Mouse (Mus musculus) frontal cortex, adult (tissue): Measurements from ENCODE around the gene Htr2b.

ENCODE experiments used
- ATAC-seq: cut with Nextera tagmentation; 2 replicates; pipeline ENCODE4 v1.9.2; 2017; ENCODE audit warnings: mild to moderate bottlenecking, moderate library complexity, mixed read lengths; ENCODE audit not compliant: low TSS enrichment

Htr2b gene

DNA sequence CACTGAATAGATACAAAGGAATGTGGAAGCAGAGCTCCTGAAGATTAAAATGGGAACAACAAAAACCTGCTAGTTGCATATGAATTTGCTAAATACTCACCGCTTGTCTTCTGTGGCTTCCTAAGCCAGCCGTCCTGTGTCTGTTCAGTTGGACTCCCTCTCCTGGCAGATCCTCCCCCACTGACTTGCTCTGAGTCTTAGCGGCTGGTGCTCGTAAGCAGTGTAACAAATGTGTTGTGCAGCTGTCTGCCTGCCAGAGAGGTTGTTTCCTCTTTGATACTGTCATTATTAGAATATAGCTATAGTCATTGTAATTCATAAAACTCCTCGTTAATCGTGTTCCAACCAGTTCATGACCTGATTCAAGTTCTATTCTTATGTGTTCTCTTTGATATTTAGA, at the start of gene Htr2b:
Gene Htr2b (minus strand): TSS at position 192 of the 400 bp plus-strand sequence.
- peak; percentile 91 for ATAC-seq

DNA sequence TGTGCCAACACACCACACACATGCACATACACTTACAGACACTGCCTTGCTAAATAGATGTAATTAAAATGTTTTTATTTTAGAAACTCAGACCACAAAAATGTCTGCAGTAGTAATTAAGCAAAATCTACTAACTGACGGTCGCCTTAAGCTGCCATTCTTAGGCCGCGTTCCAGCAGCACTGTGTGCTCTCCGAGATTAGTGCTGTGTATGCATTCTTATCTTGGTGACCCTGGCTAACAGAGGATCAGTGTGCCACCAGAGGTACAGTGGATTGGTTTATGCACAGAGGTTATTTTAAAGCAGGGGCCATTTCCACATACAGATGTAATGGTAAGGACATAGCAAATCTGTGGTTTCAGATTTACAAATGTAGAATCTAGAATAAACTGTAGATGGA, 49.3 kb upstream of the Htr2b start:
- ATAC-seq = no peak

DNA sequence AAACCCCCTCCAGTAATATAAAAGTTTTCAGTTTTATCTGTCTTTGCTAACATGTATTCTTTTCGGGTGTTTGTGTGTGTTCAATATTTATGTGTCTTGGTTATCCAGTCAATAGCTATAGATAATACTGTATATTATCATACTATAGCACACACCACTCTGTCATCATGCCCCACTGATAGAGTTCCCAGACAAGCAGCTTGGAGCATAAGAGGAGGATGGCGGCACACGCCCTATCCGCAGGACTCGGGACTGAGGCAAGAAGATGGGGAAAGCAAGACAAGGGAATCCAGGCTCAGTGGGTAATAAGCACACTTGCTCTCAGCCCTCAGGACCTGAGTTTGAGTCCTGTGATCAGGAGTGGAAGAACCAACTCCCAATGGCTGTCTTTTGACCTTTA, 48.7 kb upstream of the Htr2b start:
- ATAC-seq = no peak

DNA sequence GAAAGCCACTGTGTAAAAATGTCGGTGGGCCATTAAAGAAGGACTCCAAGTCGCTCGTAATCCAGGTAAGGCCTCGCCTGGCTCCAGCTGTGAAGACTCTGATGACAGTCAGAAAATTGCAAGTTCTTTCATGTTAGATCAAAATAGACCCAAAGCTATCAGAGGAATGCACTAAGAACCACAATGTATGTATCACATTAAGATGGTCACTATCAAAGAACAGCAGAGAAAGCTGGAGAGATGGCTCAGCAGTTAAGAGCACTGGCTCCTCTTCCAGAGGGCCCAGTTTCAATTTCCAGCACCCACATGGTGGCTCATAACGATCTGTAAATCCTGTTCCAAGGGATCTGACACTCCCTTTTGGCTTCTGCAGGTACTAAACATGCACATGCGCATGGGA, 48.3 kb upstream of the Htr2b start:
- ATAC-seq = no peak

DNA sequence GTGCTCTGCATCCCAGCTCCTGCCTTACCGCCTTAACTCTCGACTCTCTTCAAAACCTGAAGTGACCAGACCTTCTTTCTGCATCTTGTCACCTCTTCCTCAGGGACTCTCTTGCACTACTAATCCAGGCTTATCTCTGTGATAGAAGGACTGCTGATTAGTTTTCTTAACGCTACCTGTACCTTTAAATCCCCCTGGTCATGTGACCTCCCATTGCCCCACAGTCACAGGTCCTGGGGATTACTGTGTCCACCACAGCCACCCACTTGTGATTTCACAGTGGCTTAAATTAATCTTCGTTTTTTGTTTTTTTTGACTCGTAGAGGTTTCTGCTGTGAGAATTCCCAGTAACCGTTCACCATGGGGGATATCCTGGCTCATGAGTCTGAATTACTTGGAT, 44.8 kb upstream of the Htr2b start:
- no peak for ATAC-seq

DNA sequence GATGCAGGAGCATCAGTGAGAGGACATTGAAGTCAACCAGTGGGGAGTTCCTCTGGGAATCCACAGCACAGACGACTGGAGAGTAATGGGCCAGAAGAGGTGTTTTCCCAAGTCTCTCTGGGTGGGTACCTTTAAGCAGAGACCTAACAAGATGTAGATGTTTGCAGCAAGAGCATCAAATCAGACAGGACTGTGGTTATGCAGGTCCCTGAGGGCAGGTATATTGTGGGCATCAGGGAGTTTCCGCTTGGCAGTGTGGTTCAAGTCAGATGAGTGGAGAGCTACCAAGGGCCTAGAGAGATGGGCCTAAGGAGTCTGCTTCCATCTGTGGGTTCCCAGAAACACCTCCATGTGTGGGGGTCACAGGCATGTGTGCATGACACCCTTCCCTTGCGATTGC, 44.3 kb upstream of the Htr2b start:
- ATAC-seq = no peak

DNA sequence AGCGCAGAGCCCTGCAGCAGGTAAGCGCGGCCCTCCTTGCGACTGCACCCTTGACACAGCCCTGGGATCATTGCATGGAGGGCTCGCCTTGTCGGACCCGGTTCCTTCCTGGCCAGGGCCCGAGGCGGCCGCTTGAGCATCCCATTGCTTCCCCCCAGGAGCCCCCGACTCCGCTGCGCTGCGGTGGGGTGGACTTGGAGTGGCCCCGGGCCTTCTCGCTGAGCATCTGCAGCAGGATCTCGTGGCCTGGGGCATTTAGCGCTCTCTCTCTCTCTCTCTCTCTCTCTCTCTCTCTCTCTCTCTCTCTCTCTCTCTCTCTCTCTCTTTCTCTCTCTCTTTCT, 43.0 kb upstream of the Htr2b start:
- ATAC-seq = peak; percentile 62; the same call in 1 of the 2 replicates

DNA sequence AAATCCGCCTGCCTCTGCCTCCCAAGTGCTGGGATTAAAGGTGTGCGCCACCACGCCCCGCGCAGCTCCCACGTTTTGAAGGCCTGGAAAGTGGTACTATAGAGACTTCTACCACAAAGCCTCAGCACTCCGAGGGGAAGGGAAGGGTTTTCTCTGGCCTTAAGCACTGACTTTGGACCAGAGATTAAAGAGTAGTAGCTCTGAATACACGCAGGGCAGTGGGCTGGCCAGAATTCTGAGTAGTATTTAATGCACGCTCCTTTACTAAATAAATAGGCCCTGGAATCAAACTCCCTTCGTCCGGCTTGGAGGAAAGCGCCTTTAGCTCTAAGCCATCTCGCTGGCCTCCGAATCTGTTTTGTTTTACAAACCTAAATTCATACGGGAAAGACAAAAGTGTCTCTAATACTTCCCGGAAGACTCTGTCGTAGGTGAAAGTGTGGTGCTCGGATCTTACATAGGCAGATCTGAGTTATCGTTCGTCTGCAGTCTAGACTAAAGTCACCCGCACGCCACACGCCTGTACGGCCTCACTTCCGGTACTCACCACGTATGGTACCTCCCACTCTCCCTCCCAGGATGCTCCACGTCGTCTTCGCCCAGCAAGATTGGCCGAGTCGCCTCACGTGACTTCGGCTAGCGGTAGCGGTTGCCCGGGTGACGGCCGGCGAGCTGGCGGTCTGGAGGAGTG, 42.5 kb upstream of the Htr2b start, which contains the start of gene Armc9:
Gene Armc9 (plus strand): TSS at position 648 of the 691 bp plus-strand sequence.
- peak; percentile 99 for ATAC-seq

DNA sequence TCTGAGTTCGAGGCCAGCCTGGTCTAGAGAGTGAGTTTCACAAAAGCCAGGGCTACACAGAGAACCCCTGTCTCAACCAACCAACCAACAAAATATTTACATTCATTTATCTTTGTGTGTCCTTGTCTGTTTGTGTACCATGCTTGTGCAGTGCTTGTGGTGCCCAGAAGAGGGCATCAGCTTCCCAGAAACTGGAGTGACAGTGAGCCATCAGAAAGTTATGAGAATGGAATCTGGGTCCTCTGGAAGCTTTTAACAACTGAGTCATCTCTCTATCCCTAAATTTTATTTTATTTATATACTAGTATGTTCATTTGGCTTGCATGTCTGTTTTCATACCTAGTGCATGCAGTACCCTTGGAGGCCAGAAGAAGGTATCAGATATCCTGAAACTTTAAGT, 40.8 kb upstream of the Htr2b start:
- no peak for ATAC-seq

DNA sequence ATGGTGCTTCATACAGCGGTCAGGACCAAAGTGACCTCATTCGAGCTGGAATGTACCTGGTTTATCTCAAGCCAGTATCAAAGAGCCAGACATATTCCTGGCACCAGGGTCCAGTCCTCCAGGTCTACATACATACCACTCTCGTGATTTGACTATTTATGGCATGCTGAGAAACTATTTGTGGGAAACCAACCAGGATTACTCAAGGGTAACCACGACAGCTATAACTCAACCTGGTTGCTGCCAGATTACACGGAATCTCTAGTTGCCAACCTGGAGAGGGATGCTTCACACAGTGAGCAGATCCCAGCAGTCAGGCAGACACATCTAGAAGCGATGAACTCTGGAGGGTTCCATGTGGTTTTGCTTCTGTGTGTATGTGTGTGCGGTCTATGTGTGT, 39.6 kb upstream of the Htr2b start:
- no peak for ATAC-seq

DNA sequence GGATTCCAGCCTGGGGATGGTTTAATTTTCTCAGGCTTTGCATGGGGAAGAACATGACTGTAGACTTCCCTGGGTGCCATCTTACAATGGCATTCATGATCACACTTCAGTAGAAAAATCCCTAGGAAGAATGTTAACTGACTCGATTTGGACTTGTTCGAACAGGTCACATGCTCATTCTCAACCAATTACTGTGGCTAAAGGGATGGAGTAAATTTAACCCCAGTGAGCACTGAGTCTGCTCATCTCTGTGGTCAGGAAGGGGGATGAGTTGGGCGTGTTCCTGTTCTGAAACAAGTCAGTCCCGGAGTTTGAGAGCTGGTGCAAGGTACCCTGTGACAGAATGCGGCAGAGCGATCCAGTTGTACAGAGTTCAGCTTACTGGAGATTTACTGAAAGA, 39.2 kb upstream of the Htr2b start:
- ATAC-seq = no peak

DNA sequence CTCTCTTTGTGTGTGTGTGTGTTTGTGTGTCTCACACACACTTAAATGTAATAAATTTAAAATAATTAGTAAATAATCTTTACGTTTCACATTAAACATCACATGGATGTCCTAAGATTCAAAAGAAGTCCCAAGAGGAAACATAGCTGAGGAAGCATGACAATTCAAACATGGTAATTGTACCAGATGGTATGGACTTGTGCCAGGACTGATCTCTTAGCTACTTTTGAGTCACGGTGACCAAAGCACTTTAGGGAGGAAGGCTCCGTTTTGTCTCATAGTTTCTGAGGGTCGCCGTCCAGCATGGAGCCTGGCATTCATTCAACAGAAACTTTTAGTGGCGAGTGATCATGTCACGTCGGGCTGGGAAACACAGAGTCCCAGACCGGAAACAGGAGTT, 36.4 kb upstream of the Htr2b start:
- ATAC-seq = no peak

DNA sequence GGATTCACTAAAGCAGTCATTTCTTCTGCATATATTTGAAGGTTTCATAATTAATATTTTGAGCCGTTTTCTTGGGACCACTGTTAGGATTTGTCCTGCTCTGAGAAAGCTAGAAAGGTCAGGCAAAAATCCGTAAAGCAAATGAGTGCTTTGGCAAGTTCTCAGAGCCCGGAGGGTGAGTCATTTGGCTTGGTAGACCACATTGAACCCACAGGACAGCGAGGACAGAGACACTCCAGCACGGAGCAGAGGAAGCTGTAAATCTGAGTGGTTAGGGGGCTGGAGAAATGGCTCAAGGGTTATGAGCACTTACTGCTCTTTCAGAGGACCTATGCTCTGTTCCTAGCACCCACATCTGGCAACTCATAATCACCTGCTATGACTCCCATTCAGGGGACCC, 35.8 kb upstream of the Htr2b start:
- ATAC-seq = no peak

DNA sequence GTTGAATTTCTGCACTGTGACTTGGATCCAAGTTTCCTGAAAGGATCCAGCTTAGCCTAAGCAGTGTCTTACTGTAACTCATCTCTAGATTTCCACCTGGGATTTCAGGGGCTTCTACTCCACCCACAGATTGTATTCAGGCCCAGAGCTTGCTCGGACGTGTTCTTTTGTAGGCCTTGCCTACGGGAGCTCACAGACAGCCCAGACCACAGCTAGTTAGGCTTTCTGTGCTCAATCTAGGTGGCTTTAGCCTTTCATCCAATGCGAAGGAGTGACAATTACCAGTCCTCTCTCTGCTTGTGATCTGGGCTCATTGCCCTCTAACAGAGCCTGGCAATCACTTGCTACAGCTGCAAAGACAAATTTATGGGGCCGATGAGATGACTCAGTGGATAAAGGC, 34.5 kb upstream of the Htr2b start:
- ATAC-seq = no peak

DNA sequence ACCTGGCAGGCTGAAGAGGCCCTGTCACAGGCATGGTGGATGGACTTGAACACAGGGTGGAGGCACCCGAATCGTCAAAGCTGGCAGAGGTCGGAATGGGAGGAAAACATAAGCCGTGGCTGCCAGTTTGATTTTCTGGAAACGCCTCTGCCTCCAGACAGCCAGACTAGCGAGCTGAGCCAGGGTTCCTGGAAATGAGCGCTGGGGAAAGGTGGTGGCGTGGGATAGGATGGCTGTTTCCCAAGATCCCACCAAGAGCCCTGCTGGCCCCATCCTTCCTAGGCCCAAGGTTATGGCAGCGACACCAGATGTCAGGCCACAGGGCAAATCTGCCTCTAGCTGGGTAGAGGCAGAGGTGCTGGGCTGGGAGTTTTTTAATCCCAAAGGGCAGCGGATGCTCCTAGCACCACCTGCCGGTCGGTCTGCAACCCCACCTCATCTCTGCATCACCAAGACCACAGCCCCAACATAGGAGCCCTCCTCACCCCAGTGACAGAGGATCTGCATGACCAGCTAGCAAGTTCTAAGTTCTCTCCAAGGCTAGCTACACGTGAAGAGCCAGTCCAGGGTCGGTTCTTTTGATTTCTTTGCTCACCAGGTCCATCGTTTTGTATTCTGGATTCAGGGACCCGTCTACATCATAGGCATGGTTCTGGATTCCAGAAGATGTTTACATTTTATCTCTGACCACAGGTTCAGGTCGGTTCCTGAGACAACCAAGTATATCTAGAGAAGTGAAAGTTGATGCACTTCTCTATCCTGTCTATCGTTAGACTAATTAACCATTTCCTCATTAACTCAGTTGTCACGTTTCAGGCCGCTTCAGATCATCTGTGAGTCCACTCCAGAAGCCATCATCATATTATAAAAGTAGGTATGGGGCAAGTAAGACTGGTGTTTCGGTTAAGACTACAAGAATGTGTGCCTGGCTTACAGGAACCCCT, 32.5 kb upstream of the Htr2b start:
- ATAC-seq = peak; percentile 39; the same call in 1 of the 2 replicates

DNA sequence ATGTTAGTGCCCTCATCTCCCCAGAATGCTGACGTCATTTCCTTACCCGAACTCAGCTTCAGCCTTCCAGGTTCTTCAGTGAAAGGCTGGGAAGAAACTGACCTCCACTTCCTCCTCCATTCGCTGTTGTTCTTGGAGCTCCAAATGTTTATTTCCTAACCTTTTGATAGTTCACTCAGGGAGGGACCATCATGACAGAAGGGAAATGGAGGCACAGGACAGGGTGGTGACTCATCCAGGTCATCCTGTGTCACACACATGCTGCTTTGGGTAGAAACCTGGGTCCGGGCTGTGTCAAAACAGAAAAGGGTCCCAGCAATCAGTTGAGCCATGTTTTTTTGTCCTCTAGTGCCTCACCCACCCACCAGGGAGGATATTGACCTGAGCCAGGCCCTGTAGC, 31.4 kb upstream of the Htr2b start:
- no peak for ATAC-seq

DNA sequence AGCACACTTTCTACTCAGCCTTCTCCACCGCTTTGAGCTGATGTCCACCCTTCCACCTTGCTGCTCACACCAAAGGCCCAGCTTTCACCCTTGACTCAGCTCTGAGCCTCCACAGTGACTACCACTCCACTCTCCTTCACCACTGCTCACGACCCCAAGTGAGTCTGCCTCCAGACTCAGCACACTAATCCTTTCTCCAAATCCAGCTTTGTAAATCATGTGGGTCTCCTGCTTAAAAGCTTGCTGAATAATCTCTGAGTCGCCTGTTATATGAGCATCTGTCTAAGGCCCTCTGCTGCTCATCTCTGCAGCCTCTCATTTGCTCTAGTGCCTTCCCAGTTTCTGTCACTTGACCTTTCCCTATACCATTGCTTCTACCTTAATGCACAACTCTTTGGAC, 29.3 kb upstream of the Htr2b start:
- no peak for ATAC-seq

DNA sequence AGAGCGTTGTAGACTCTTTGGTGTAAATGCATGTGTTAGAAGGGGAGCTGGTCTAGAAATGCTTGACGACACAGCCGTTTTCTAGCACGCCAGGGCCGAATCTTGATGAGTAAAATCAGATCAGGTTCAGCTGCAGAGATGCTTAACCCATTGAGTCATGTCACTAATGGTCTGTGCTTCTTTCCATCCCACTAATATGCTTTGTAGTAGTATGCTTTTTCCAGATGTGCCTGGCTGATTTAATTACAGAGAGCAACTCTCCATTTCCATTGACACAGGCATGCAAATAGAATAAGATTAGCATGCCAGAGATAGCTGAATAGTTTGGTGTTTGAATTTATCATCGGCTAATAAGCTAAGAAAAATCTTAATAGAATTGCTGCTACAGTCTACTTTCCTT, 23.5 kb upstream of the Htr2b start:
- ATAC-seq = no peak

DNA sequence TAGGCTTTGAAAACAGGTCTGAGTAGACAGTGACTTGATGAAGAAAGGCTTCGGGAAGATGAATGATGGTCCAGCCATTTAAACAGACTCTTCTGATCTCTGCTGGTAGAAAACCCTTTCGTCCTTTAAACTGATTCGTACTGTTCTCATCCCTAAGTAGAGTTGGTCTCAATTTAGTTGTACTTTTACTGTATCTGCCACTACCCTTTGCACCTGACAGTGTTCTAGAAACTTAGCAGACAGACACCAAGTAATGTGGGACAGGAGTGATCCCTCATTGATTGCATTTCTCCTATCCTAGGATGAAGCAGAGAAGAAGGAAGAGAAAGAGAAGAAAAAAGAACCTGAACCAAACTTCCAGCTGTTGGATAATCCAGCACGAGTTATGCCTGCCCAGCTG, 21.6 kb upstream of the Htr2b start, which contains the start of gene Gm21972:
Gene Gm21972 (plus strand): TSS at position 301 of the 400 bp plus-strand sequence.
- ATAC-seq = no peak

DNA sequence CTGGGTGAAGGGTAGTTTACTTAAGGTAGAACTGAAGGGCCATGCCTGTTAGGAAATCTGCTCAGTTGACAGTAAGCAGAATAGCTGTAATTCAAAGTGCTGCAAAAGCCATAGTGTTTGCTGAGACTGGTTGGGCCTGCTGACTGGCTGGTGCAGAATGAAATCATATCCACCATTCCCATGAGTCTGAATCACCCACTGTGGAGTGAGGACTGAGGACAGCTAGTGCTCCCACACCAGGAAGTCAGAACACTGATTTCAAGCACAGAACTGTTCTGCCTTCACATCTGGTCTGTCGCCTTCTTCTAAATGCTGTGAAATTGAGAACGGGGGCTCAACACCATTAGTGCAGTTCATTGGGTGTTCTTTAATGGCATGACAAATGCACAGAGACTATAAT, 14.3 kb upstream of the Htr2b start:
- no peak; the same call in 1 of the 2 replicates for ATAC-seq

DNA sequence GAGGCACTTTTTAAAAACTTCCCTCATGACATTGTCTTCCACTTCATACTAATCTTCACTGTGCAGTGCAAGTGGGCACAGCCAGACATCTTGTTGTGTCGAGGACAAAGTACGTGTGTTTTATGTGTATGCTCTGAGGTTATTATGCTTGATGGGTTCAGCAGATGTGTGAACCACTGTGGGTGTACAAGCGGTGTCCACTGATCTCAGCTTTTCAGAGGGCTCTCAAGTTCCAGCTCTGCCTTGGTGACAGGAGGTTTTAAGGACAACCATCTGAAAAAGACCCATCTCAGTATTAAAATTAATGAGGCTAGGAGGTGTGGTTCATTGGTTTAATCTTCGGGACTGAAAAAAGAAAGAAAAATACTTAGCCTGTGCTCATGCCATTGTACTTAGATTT, 7.8 kb upstream of the Htr2b start:
- no peak for ATAC-seq

DNA sequence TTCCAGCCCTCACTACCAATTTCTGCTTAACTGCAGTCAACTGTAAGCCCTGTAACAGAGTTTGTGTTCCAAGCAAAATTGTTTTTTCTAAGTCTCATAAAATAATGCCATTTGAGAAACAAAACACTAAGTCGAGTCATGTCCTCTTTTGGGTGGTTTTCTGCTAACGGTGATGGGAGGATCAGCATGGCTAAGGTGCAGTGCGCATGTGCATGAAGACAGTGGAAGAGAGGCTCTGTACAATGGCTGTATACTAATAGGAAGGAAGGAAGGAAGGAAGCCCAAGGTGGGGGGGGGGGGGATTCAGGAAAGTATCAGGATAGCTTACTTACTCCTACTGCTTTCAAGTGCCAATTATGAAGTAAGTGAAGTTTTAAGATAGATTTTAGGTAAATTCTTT, 2.4 kb upstream of the Htr2b start:
- ATAC-seq = no peak

DNA sequence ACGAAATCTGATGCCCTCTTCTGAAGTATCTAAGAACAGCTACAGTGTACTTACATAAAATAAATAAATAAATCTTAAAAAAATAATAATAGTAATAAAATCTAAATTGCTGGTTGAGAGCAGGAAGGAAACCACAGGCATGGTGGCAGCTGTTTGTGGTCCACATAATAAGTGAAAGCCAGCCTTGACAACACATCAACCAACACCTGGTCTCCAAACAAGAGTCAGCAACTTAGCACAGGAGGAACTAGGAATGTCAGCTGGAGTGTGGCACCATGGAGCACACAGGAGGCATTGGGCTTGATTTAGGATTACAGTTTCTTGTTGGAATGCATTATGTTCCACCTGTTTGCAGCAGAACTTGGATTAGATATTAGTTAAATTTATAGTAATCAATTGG, 6.7 kb downstream of the Htr2b start:
- ATAC-seq = no peak
